Mouse (Mus musculus) liver, adult 2 months (tissue): ENCODE data around the gene Gtf3c4.
A peak's percentile ranks its signal among the peaks of the same experiment; 100 is the strongest.

Experiments
- CTCF ChIP-seq: fragments of 200-500 bp; IDR thresholded peaks from 2 replicates; pipeline ENCODE4 v1.5.1; 2011; ENCODE audit warnings: low read depth, low read length, control low read depth
- POLR2A ChIP-seq: fragments of 200-500 bp; IDR thresholded peaks from 2 replicates; pipeline ENCODE4 v1.6.1; 2011; ENCODE audit warnings: low read length, control low read depth; ENCODE audit not compliant: insufficient read depth; ENCODE audit errors: extremely low read depth

DNA sequence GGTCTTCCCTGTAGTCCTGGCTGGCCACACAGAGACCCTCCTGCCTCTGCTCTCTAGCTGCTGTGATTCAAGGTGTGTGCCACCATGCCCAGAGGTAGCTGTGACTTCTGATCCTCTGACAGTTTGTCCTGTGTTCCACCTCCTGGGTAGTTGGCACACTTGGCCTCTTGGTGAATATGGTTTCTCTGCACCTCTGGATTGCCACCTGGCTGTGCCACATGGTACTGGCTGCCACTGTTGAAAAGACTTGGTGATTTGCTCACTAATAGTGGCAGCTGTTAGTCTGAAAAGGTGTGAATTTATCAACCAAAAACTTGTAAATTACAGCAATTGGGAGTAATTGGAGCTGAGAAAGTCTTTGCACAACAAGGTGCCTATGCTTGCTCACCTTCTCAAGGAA lies 23.7 kb upstream of the Gtf3c4 start:
- peak; percentile 42; the same call in 1 of the 2 replicates for TF ChIP-seq CTCF
- TF ChIP-seq POLR2A = no peak
